Mouse (Mus musculus): ENCODE results near the gene Olfr314. TPM values are rescaled to one million over a fixed set of nuclear protein-coding genes. Genes with fewer than 3 reads are reported as not detected.

Olfr314 gene
- polyA plus RNA-seq, 1 experiment from 2014 or later = not detected

- ATAC-seq (ENCODE audit: low read depth) = no peak
- Histone ChIP-seq H3K9ac (ENCODE audit: low read length) (no peak overlapping the region), H3K4me3 (ENCODE audit: low read length) (no peak overlapping the region), H3K36me3 (ENCODE audit: control insufficient read depth, insufficient read depth, low read length) (no peaks in the 10 kb centered on the region), H3K4me2 (ENCODE audit: low read depth, low read length) (no peak overlapping the region), H3K9me3 (ENCODE audit: control insufficient read depth, low read length) (no peaks in the 10 kb centered on the region), H3K27me3 (ENCODE audit: control insufficient read depth, insufficient read depth, low read depth, low read length) (no peaks in the 10 kb centered on the region), H3K27ac (ENCODE audit: low read length) (no peak overlapping the region), H3K4me1 (replicated peaks; ENCODE audit: control insufficient read depth, insufficient read depth, low read length) (no peaks in the 10 kb centered on the region)
- WGBS = 20% methylated on average over 3 of the region's 3 CpGs
Measured at GRCm38 (mm10) chr11:58789532-58789931, 6.8 kb downstream of the Olfr314 start.

GRCm38 (mm10) chr11:58790053-58790452 is 7.3 kb downstream of the Olfr314 start:
- Histone ChIP-seq H3K9ac (ENCODE audit: low read length) (no peak overlapping the region), H3K4me3 (ENCODE audit: low read length) (no peak overlapping the region), H3K27ac (ENCODE audit: low read length) (no peak overlapping the region), H3K4me1 (replicated peaks; ENCODE audit: control insufficient read depth, insufficient read depth, low read length) (no peaks in the 10 kb centered on the region), H3K4me2 (ENCODE audit: low read depth, low read length) (no peak overlapping the region), H3K27me3 (ENCODE audit: control insufficient read depth, insufficient read depth, low read depth, low read length) (no peaks in the 10 kb centered on the region), H3K9me3 (ENCODE audit: control insufficient read depth, low read length) (no peaks in the 10 kb centered on the region), H3K36me3 (ENCODE audit: control insufficient read depth, insufficient read depth, low read length) (no peaks in the 10 kb centered on the region)
- 42% methylated on average over 2 of the region's 2 CpGs for WGBS
- no peak for ATAC-seq (ENCODE audit: low read depth)

- no peaks in the 10 kb centered on the region for H3K4me1 ChIP-seq (replicated peaks; ENCODE audit: control insufficient read depth, insufficient read depth, low read length)
- no peak overlapping the region for H3K4me3 ChIP-seq (ENCODE audit: low read length)
- WGBS = 61% methylated on average over 6 of the region's 6 CpGs
- no peaks in the 10 kb centered on the region for H3K27me3 ChIP-seq (ENCODE audit: control insufficient read depth, insufficient read depth, low read depth, low read length)
- H3K9me3 ChIP-seq (ENCODE audit: control insufficient read depth, low read length) = no peaks in the 10 kb centered on the region
- no peak overlapping the region for H3K9ac ChIP-seq (ENCODE audit: low read length)
- no peak overlapping the region for H3K4me2 ChIP-seq (ENCODE audit: low read depth, low read length)
- ATAC-seq (ENCODE audit: low read depth) = no peak
- no peaks in the 10 kb centered on the region for H3K36me3 ChIP-seq (ENCODE audit: control insufficient read depth, insufficient read depth, low read length)
- no peak overlapping the region for H3K27ac ChIP-seq (ENCODE audit: low read length)
Measured at GRCm38 (mm10) chr11:58790646-58791045, 7.9 kb downstream of the Olfr314 start.

GRCm38 (mm10) chr11:58795856-58796255 is 13.1 kb downstream of the Olfr314 start:
- Histone ChIP-seq H3K9ac (ENCODE audit: low read length) (no peak overlapping the region), H3K36me3 (ENCODE audit: control insufficient read depth, insufficient read depth, low read length) (no peaks in the 10 kb centered on the region)
- ATAC-seq (ENCODE audit: low read depth) = no peak

GRCm38 (mm10) chr11:58796850-58797249 is 14.1 kb downstream of the Olfr314 start:
- Histone ChIP-seq H3K36me3 (ENCODE audit: control insufficient read depth, insufficient read depth, low read length) (no peaks in the 10 kb centered on the region), H3K4me1 (replicated peaks; ENCODE audit: control insufficient read depth, insufficient read depth, low read length) (no peaks in the 10 kb centered on the region; the same call in 1 of the 2 replicates), H3K27ac (ENCODE audit: low read length) (no peak overlapping the region), H3K9ac (ENCODE audit: low read length) (no peak overlapping the region), H3K4me3 (ENCODE audit: low read length) (no peak overlapping the region), H3K4me2 (ENCODE audit: low read depth, low read length) (no peak overlapping the region), H3K9me3 (ENCODE audit: control insufficient read depth, low read length) (no peaks in the 10 kb centered on the region), H3K27me3 (ENCODE audit: control insufficient read depth, insufficient read depth, low read depth, low read length) (no peaks in the 10 kb centered on the region)
- WGBS = 65% methylated on average over 7 of the region's 7 CpGs
- no peak for ATAC-seq (ENCODE audit: low read depth)

More at GRCm38 (mm10) chr11:58795856-58796255, 13.1 kb downstream of the Olfr314 start:
- no peak overlapping the region for H3K4me2 ChIP-seq (ENCODE audit: low read depth, low read length)
- H3K4me1 ChIP-seq (replicated peaks; ENCODE audit: control insufficient read depth, insufficient read depth, low read length) = no peaks in the 10 kb centered on the region
- WGBS = 75% methylated on average over 2 of the region's 2 CpGs
- no peaks in the 10 kb centered on the region for H3K27me3 ChIP-seq (ENCODE audit: control insufficient read depth, insufficient read depth, low read depth, low read length)
- no peak overlapping the region for H3K27ac ChIP-seq (ENCODE audit: low read length)
- no peak overlapping the region for H3K4me3 ChIP-seq (ENCODE audit: low read length)
- H3K9me3 ChIP-seq (ENCODE audit: control insufficient read depth, low read length) = no peaks in the 10 kb centered on the region

GRCm38 (mm10) chr11:58799747-58800146 is 17.0 kb downstream of the Olfr314 start:
- no peaks in the 10 kb centered on the region for H3K27me3 ChIP-seq (ENCODE audit: control insufficient read depth, insufficient read depth, low read depth, low read length)
- H3K4me3 ChIP-seq (ENCODE audit: low read length) = no peak overlapping the region
- no peak for ATAC-seq (ENCODE audit: low read depth)
- H3K9me3 ChIP-seq (ENCODE audit: control insufficient read depth, low read length) = no peaks in the 10 kb centered on the region
- no peak overlapping the region for H3K9ac ChIP-seq (ENCODE audit: low read length)
- H3K4me2 ChIP-seq (ENCODE audit: low read depth, low read length) = no peak overlapping the region
- H3K4me1 ChIP-seq (replicated peaks; ENCODE audit: control insufficient read depth, insufficient read depth, low read length) = no peaks in the 10 kb centered on the region; the same call in 1 of the 2 replicates
- WGBS = 70% methylated on average over 5 of the region's 5 CpGs
- no peak overlapping the region for H3K27ac ChIP-seq (ENCODE audit: low read length)
- H3K36me3 ChIP-seq (ENCODE audit: control insufficient read depth, insufficient read depth, low read length) = no peaks in the 10 kb centered on the region

- ATAC-seq (ENCODE audit: low read depth) = 0 out of 2 replicates have a peak, but pooled peaks have one; percentile 20
- Histone ChIP-seq H3K4me3 (ENCODE audit: low read length) (no peak within 1 kb of the TSS), H3K4me1 (replicated peaks; ENCODE audit: control insufficient read depth, insufficient read depth, low read length) (no peaks in the 10 kb centered on the region; the same call in 1 of the 2 replicates), H3K27me3 (ENCODE audit: control insufficient read depth, insufficient read depth, low read depth, low read length) (no peaks in the 10 kb centered on the region), H3K9me3 (ENCODE audit: control insufficient read depth, low read length) (no peaks in the 10 kb centered on the region), H3K36me3 (ENCODE audit: control insufficient read depth, insufficient read depth, low read length) (no peaks in the 10 kb centered on the region), H3K4me2 (ENCODE audit: low read depth, low read length) (peak within 1 kb of the TSS; percentile 4; the same call in 1 of the 2 replicates), H3K9ac (ENCODE audit: low read length) (no peak within 1 kb of the TSS), H3K27ac (ENCODE audit: low read length) (no peak within 1 kb of the TSS)
- 13% methylated on average over 14 of the region's 14 CpGs for WGBS
Measured at GRCm38 (mm10) chr11:58801558-58802228, 18.9 kb downstream of the Olfr314 start, which contains the start of gene Fam183b. Fam183b (minus strand) TSS chr11:58801960.

- no peaks in the 10 kb centered on the region for H3K27me3 ChIP-seq (ENCODE audit: control insufficient read depth, insufficient read depth, low read depth, low read length)
- 31% methylated on average over 4 of the region's 4 CpGs for WGBS
- H3K27ac ChIP-seq (ENCODE audit: low read length) = no peak overlapping the region
- no peak overlapping the region for H3K4me2 ChIP-seq (ENCODE audit: low read depth, low read length)
- no peak overlapping the region for H3K9ac ChIP-seq (ENCODE audit: low read length)
- H3K9me3 ChIP-seq (ENCODE audit: control insufficient read depth, low read length) = no peaks in the 10 kb centered on the region
- H3K36me3 ChIP-seq (ENCODE audit: control insufficient read depth, insufficient read depth, low read length) = no peaks in the 10 kb centered on the region
- H3K4me1 ChIP-seq (replicated peaks; ENCODE audit: control insufficient read depth, insufficient read depth, low read length) = no peaks in the 10 kb centered on the region; the same call in 1 of the 2 replicates
- no peak for ATAC-seq (ENCODE audit: low read depth)
- H3K4me3 ChIP-seq (ENCODE audit: low read length) = no peak overlapping the region
Measured at GRCm38 (mm10) chr11:58803871-58804270, 21.1 kb downstream of the Olfr314 start.

GRCm38 (mm10) chr11:58804393-58804792 is 21.6 kb downstream of the Olfr314 start:
- H3K4me1 ChIP-seq (replicated peaks; ENCODE audit: control insufficient read depth, insufficient read depth, low read length) = no peaks in the 10 kb centered on the region; the same call in 1 of the 2 replicates
- WGBS = 17% methylated on average over 2 of the region's 2 CpGs

More at GRCm38 (mm10) chr11:58804393-58804792, 21.6 kb downstream of the Olfr314 start:
- no peak overlapping the region for H3K4me3 ChIP-seq (ENCODE audit: low read length)
- no peak overlapping the region for H3K4me2 ChIP-seq (ENCODE audit: low read depth, low read length)
- no peaks in the 10 kb centered on the region for H3K9me3 ChIP-seq (ENCODE audit: control insufficient read depth, low read length)
- ATAC-seq (ENCODE audit: low read depth) = no peak
- no peaks in the 10 kb centered on the region for H3K27me3 ChIP-seq (ENCODE audit: control insufficient read depth, insufficient read depth, low read depth, low read length)
- H3K36me3 ChIP-seq (ENCODE audit: control insufficient read depth, insufficient read depth, low read length) = no peaks in the 10 kb centered on the region
- H3K27ac ChIP-seq (ENCODE audit: low read length) = no peak overlapping the region
- H3K9ac ChIP-seq (ENCODE audit: low read length) = no peak overlapping the region

Data from lung, embryonic 16.5 days (tissue).